Mouse (Mus musculus): ENCODE results near the gene Ptgis. TPM values are rescaled to one million over a fixed set of nuclear protein-coding genes. Genes with fewer than 3 reads are reported as not detected.

Ptgis gene
- polyA plus RNA-seq, 1 experiment from 2014 or later: 5.8 TPM

- Histone ChIP-seq H3K27ac (no peak overlapping the region), H3K27me3 (no peaks in the 10 kb centered on the region), H3K9ac (no peak overlapping the region), H3K4me3 (no peak overlapping the region), H3K9me3 (no peaks in the 10 kb centered on the region), H3K36me3 (no peaks in the 10 kb centered on the region), H3K4me1 (replicated peaks) (peaks cover 9% of the 10 kb centered on the region; the same call in 1 of the 2 replicates), H3K4me2 (no peak overlapping the region)
- ATAC-seq (ENCODE audit: low FRiP score): no peak
- WGBS: 71% methylated on average over 6 of the region's 6 CpGs
Observed at GRCm38 (mm10) chr2:167254808-167255207, 14.4 kb upstream of the Ptgis start.

- Histone ChIP-seq H3K4me3 (no peak overlapping the region), H3K9me3 (no peaks in the 10 kb centered on the region), H3K36me3 (no peaks in the 10 kb centered on the region), H3K4me2 (no peak overlapping the region), H3K4me1 (replicated peaks) (peaks cover 9% of the 10 kb centered on the region; the same call in 1 of the 2 replicates), H3K27ac (no peak overlapping the region), H3K9ac (no peak overlapping the region), H3K27me3 (no peaks in the 10 kb centered on the region)
- no peak for ATAC-seq (ENCODE audit: low FRiP score)
- WGBS: 74% methylated on average over 7 of the region's 7 CpGs
Observed at GRCm38 (mm10) chr2:167254185-167254584, 13.8 kb upstream of the Ptgis start.

- no peaks in the 10 kb centered on the region for H3K27me3 ChIP-seq
- no peak overlapping the region for H3K4me2 ChIP-seq
- no peak overlapping the region for H3K9ac ChIP-seq
- WGBS: 87% methylated on average over 5 of the region's 5 CpGs
- no peaks in the 10 kb centered on the region for H3K9me3 ChIP-seq
- no peaks in the 10 kb centered on the region for H3K36me3 ChIP-seq
- no peak overlapping the region for H3K4me3 ChIP-seq
- no peak for ATAC-seq (ENCODE audit: low FRiP score)
- H3K27ac ChIP-seq: no peak overlapping the region
- peaks cover 9% of the 10 kb centered on the region; the same call in 1 of the 2 replicates for H3K4me1 ChIP-seq (replicated peaks)
Observed at GRCm38 (mm10) chr2:167253476-167253875, 13.1 kb upstream of the Ptgis start.

GRCm38 (mm10) chr2:167252057-167252687 is 11.8 kb upstream of the Ptgis start:
- Histone ChIP-seq H3K36me3 (no peaks in the 10 kb centered on the region), H3K4me2 (no peak overlapping the region), H3K9me3 (no peaks in the 10 kb centered on the region), H3K4me3 (no peak overlapping the region), H3K4me1 (replicated peaks) (peaks cover 12% of the 10 kb centered on the region; the same call in 1 of the 2 replicates), H3K9ac (no peak overlapping the region), H3K27me3 (no peaks in the 10 kb centered on the region), H3K27ac (no peak overlapping the region; the same call in 1 of the 2 replicates)
- no peak for ATAC-seq (ENCODE audit: low FRiP score)
- WGBS: 48% methylated on average over 3 of the region's 3 CpGs

GRCm38 (mm10) chr2:167250736-167251337 is 10.4 kb upstream of the Ptgis start:
- Histone ChIP-seq H3K27me3 (no peaks in the 10 kb centered on the region), H3K27ac (no peak overlapping the region)
- 30% methylated on average over 7 of the region's 7 CpGs for WGBS

GRCm38 (mm10) chr2:167250003-167250735 is 9.8 kb upstream of the Ptgis start:
- Histone ChIP-seq H3K27me3 (no peaks in the 10 kb centered on the region), H3K9me3 (no peaks in the 10 kb centered on the region), H3K4me2 (no peak overlapping the region), H3K36me3 (no peaks in the 10 kb centered on the region), H3K4me3 (no peak overlapping the region), H3K27ac (no peak overlapping the region), H3K9ac (no peak overlapping the region), H3K4me1 (replicated peaks) (peaks cover 12% of the 10 kb centered on the region; the same call in 1 of the 2 replicates)
- WGBS: 46% methylated on average over 11 of the region's 11 CpGs
- ATAC-seq (ENCODE audit: low FRiP score): no peak

More at GRCm38 (mm10) chr2:167250736-167251337, 10.4 kb upstream of the Ptgis start:
- Histone ChIP-seq H3K4me3 (no peak overlapping the region), H3K36me3 (no peaks in the 10 kb centered on the region), H3K9me3 (no peaks in the 10 kb centered on the region), H3K4me2 (no peak overlapping the region), H3K9ac (no peak overlapping the region), H3K4me1 (replicated peaks) (peaks cover 12% of the 10 kb centered on the region; the same call in 1 of the 2 replicates)
- ATAC-seq (ENCODE audit: low FRiP score): no peak

GRCm38 (mm10) chr2:167249591-167249990 is 9.2 kb upstream of the Ptgis start:
- H3K4me1 ChIP-seq (replicated peaks): peaks cover 12% of the 10 kb centered on the region; the same call in 1 of the 2 replicates
- WGBS: 75% methylated on average over 3 of the region's 3 CpGs
- no peaks in the 10 kb centered on the region for H3K36me3 ChIP-seq
- H3K4me3 ChIP-seq: no peak overlapping the region
- H3K27ac ChIP-seq: no peak overlapping the region
- no peaks in the 10 kb centered on the region for H3K9me3 ChIP-seq
- no peak for ATAC-seq (ENCODE audit: low FRiP score)
- H3K27me3 ChIP-seq: no peaks in the 10 kb centered on the region
- no peak overlapping the region for H3K4me2 ChIP-seq
- no peak overlapping the region for H3K9ac ChIP-seq

GRCm38 (mm10) chr2:167247823-167248222 is 7.4 kb upstream of the Ptgis start:
- H3K4me3 ChIP-seq: no peak overlapping the region
- H3K27me3 ChIP-seq: no peaks in the 10 kb centered on the region
- WGBS: 43% methylated on average over 2 of the region's 2 CpGs
- ATAC-seq (ENCODE audit: low FRiP score): no peak
- no peaks in the 10 kb centered on the region for H3K36me3 ChIP-seq
- no peak overlapping the region for H3K9ac ChIP-seq
- H3K27ac ChIP-seq: no peak overlapping the region
- H3K4me2 ChIP-seq: no peak overlapping the region
- no peaks in the 10 kb centered on the region for H3K9me3 ChIP-seq
- H3K4me1 ChIP-seq (replicated peaks): peaks cover 10% of the 10 kb centered on the region; the same call in 1 of the 2 replicates

- no peak for ATAC-seq (ENCODE audit: low FRiP score)
- Histone ChIP-seq H3K4me1 (replicated peaks) (peaks cover 5% of the 10 kb centered on the region; the same call in 1 of the 2 replicates), H3K27ac (no peak overlapping the region), H3K4me3 (no peak overlapping the region), H3K36me3 (no peaks in the 10 kb centered on the region), H3K27me3 (no peaks in the 10 kb centered on the region), H3K9me3 (no peaks in the 10 kb centered on the region), H3K9ac (no peak overlapping the region), H3K4me2 (no peak overlapping the region)
- 66% methylated on average over 7 of the region's 7 CpGs for WGBS
Observed at GRCm38 (mm10) chr2:167246704-167247103, 6.3 kb upstream of the Ptgis start.

- H3K4me3 ChIP-seq: no peak overlapping the region
- 81% methylated on average over 4 of the region's 4 CpGs for WGBS
- peaks cover 15% of the 10 kb centered on the region for H3K27me3 ChIP-seq
- H3K4me2 ChIP-seq: no peak overlapping the region
- no peaks in the 10 kb centered on the region for H3K9me3 ChIP-seq
- no peak overlapping the region for H3K27ac ChIP-seq
- no peak overlapping the region for H3K9ac ChIP-seq
- H3K4me1 ChIP-seq (replicated peaks): peaks cover 11% of the 10 kb centered on the region
- no peaks in the 10 kb centered on the region for H3K36me3 ChIP-seq
- ATAC-seq (ENCODE audit: low FRiP score): no peak
Observed at GRCm38 (mm10) chr2:167244892-167245291, 4.5 kb upstream of the Ptgis start.

- no peak overlapping the region for H3K9ac ChIP-seq
- no peak overlapping the region for H3K27ac ChIP-seq
- H3K4me1 ChIP-seq (replicated peaks): peaks cover 12% of the 10 kb centered on the region
- H3K4me3 ChIP-seq: no peak overlapping the region
- no peak for ATAC-seq (ENCODE audit: low FRiP score)
- H3K36me3 ChIP-seq: no peaks in the 10 kb centered on the region
- H3K9me3 ChIP-seq: no peaks in the 10 kb centered on the region
- WGBS: 96% methylated on average over 4 of the region's 4 CpGs
- H3K27me3 ChIP-seq: peaks cover 23% of the 10 kb centered on the region
- H3K4me2 ChIP-seq: no peak overlapping the region
Observed at GRCm38 (mm10) chr2:167243831-167244563, 3.6 kb upstream of the Ptgis start.

GRCm38 (mm10) chr2:167239262-167239661 is 1.1 kb downstream of the Ptgis start:
- no peak for ATAC-seq (ENCODE audit: low FRiP score)
- Histone ChIP-seq H3K27ac (no peak overlapping the region), H3K9me3 (no peaks in the 10 kb centered on the region), H3K4me1 (replicated peaks) (peaks cover 9% of the 10 kb centered on the region), H3K9ac (no peak overlapping the region), H3K27me3 (peaks cover 36% of the 10 kb centered on the region), H3K4me2 (peak overlapping the region; percentile 83; the same call in 1 of the 2 replicates), H3K36me3 (no peaks in the 10 kb centered on the region), H3K4me3 (no peak overlapping the region; the same call in 1 of the 2 replicates)
- 33% methylated on average over 12 of the region's 12 CpGs for whole genome bisulfite sequencing
